Mouse (Mus musculus) bone marrow, adult 2 months (tissue): Measurements from ENCODE around the gene Gm42674.

Experiments
- CTCF ChIP-seq: fragments of 200-500 bp; IDR thresholded peaks from 2 replicates; pipeline ENCODE4 v1.5.1; 2011; ENCODE audit warnings: low read length, control low read depth; ENCODE audit not compliant: control insufficient read depth, insufficient read depth
- POLR2A ChIP-seq: fragments of 200-500 bp; IDR thresholded peaks from 2 replicates; pipeline ENCODE4 v1.6.1; 2011; ENCODE audit warnings: low read depth, mild to moderate bottlenecking, control low read depth, low read length, borderline replicate concordance; ENCODE audit not compliant: control insufficient read depth

DNA sequence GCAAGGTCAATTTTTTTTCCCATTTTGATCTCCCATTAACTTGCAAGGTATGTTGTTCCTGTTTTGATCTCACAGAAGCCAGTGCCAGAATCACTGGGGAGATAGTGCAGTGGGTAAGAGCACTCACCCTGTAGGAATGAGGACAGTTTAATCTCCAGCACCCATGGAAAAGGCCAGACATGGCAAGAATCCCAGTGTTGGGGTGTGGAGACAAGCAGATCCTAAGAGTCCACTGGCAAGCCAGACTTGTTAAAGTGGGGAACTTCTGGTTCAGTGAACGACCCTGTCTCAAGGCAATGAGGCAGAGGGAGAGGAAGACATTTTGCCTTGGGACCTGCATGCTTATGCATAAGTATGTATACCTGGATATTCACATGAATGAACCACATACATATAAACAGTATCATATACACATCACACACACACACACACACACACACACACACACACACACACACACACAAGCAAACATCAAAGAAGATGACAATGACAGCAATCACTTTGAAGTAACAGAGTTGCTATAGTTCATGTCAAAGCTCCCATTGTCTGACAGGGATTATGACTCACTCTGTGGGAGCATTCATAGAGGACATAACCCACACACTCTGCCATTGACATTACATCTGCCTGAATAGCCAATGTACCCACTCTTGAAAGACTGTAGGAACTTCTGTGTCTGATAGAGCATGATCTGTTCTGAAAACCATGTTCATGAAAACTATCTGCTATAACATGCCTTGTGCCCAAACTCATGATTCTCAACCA is 37.0 kb downstream of the Gm42674 start:
- TF ChIP-seq CTCF (no peak), POLR2A (no peak)
